10 mouse cellular contexts compared by ENCODE assay signal in the genomic region with DNA sequence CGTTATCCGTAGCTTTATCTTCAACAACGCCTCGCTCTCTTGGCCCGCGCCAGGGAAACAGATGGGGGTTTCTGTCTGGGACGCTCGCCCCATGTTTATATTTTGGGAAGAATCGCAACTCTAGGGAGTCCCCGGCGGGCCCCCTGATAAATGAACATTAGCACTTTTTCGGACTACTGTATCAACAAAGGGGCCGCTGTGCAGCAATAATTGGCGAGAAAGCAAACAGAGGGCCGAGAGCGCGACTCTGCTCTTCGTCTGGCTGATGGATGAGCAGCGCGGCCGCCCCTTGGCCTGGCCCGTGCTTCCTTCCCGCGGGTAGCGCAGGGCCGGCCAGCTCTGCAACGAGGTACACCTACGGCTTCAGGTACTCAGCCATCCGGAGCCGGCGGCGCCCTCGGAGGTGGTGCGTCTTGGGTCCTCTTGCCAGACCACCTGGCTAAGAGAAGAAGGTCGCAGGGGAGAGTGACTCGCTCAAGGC. TPM values are rescaled to one million over a fixed set of nuclear protein-coding genes. Genes with fewer than 3 reads are reported as not detected.
DNase-seq lines count a peak whose midpoint lies in the region; ATAC-seq and TF ChIP-seq lines count a peak whose summit lies in the region.
"Had no signal": no experiment of that assay in that cellular context is flagged by ENCODE, and none has a peak within 500 bp of the region (broad histone marks: within the 10 kb centered on the region; RNA-seq: fewer than 3 reads in every experiment).

No protein-coding gene starts in this region.

- no peaks in the 10 kb centered on the region for H3K9me3 ChIP-seq in forebrain, embryonic 13.5 days (replicated peaks)
- no peaks in the 10 kb centered on the region for H3K9me3 ChIP-seq in forebrain, embryonic 12.5 days
- no peaks in the 10 kb centered on the region for H3K9me3 ChIP-seq in midbrain, embryonic 11.5 days (ENCODE audit: control insufficient read depth, low read length)
- no peaks in the 10 kb centered on the region for H3K9me3 ChIP-seq in midbrain, postnatal 0 days (ENCODE audit: low read length)
- no peaks in the 10 kb centered on the region for H3K9me3 ChIP-seq in heart, embryonic 11.5 days (replicated peaks; ENCODE audit: control insufficient read depth, low read length)
- no peaks in the 10 kb centered on the region for H3K9me3 ChIP-seq in stomach, embryonic 14.5 days (ENCODE audit: control insufficient read depth, low read depth, low read length)

- H3K4me3 ChIP-seq in forebrain, embryonic 13.5 days: no peak overlapping the region
- H3K4me3 ChIP-seq in forebrain, embryonic 12.5 days (replicated peaks): no peak overlapping the region
- H3K4me3 ChIP-seq in midbrain, embryonic 11.5 days (ENCODE audit: low read depth, low read length): no peak overlapping the region
- no peak overlapping the region for H3K4me3 ChIP-seq in midbrain, postnatal 0 days (ENCODE audit: low read depth, low read length)
- H3K4me3 ChIP-seq in heart, embryonic 11.5 days (ENCODE audit: low read depth, low read length): peak overlapping the region; percentile 77
- peak overlapping the region; percentile 10; the same call in 1 of the 2 replicates for H3K4me3 ChIP-seq in stomach, embryonic 14.5 days (ENCODE audit: low read depth, low read length)

- TF ChIP-seq CTCF in midbrain, postnatal 0 days (IDR thresholded peaks at IDR 0.05): no peak

- peaks cover 94% of the 10 kb centered on the region for H3K27me3 ChIP-seq in forebrain, embryonic 13.5 days
- H3K27me3 ChIP-seq in forebrain, embryonic 12.5 days: peaks cover 91% of the 10 kb centered on the region
- H3K27me3 ChIP-seq in midbrain, embryonic 11.5 days (ENCODE audit: control insufficient read depth, insufficient read depth, low read length): peaks cover 92% of the 10 kb centered on the region
- H3K27me3 ChIP-seq in midbrain, postnatal 0 days (ENCODE audit: insufficient read depth, low read length): peaks cover 73% of the 10 kb centered on the region
- peaks cover 54% of the 10 kb centered on the region for H3K27me3 ChIP-seq in heart, embryonic 11.5 days (ENCODE audit: control insufficient read depth, insufficient read depth, low read length)
- H3K27me3 ChIP-seq in stomach, embryonic 14.5 days (ENCODE audit: control insufficient read depth, insufficient read depth, low read length): peaks cover 61% of the 10 kb centered on the region

- no peaks in the 10 kb centered on the region for H3K36me3 ChIP-seq in forebrain, embryonic 13.5 days (ENCODE audit: poor library complexity, severe bottlenecking)
- no peaks in the 10 kb centered on the region for H3K36me3 ChIP-seq in forebrain, embryonic 12.5 days (replicated peaks)
- no peaks in the 10 kb centered on the region for H3K36me3 ChIP-seq in midbrain, embryonic 11.5 days (ENCODE audit: control insufficient read depth, insufficient read depth, low read length)
- H3K36me3 ChIP-seq in midbrain, postnatal 0 days (ENCODE audit: insufficient read depth, low read length): no peaks in the 10 kb centered on the region
- H3K36me3 ChIP-seq in heart, embryonic 11.5 days (ENCODE audit: control insufficient read depth, insufficient read depth, low read length): no peaks in the 10 kb centered on the region
- H3K36me3 ChIP-seq in stomach, embryonic 14.5 days (ENCODE audit: control insufficient read depth, insufficient read depth, low read length): no peaks in the 10 kb centered on the region

- H3K9ac ChIP-seq in forebrain, embryonic 13.5 days: no peak overlapping the region
- no peak overlapping the region; the same call in 1 of the 2 replicates for H3K9ac ChIP-seq in forebrain, embryonic 12.5 days
- H3K9ac ChIP-seq in midbrain, embryonic 11.5 days (ENCODE audit: low read length): no peak overlapping the region
- no peak overlapping the region for H3K9ac ChIP-seq in midbrain, postnatal 0 days (replicated peaks; ENCODE audit: low read length, poor library complexity, severe bottlenecking)
- peak overlapping the region; percentile 77 for H3K9ac ChIP-seq in heart, embryonic 11.5 days (ENCODE audit: low read depth, low read length)
- no peak overlapping the region for H3K9ac ChIP-seq in stomach, embryonic 14.5 days (replicated peaks; ENCODE audit: low read depth, low read length)

- under 1% methylated on average over 36 of the region's 36 CpGs for WGBS in forebrain, embryonic 13.5 days
- WGBS in forebrain, embryonic 12.5 days: 1% methylated on average over 36 of the region's 36 CpGs
- under 1% methylated on average over 36 of the region's 36 CpGs for WGBS in midbrain, embryonic 11.5 days
- under 1% methylated on average over 36 of the region's 36 CpGs for WGBS in midbrain, postnatal 0 days
- under 1% methylated on average over 36 of the region's 36 CpGs for WGBS in heart, embryonic 11.5 days (ENCODE audit: insufficient replicate concordance)
- WGBS in stomach, embryonic 14.5 days: 1% methylated on average over 36 of the region's 36 CpGs

- peaks cover 2% of the 10 kb centered on the region; the same call in 1 of the 2 replicates for H3K4me1 ChIP-seq in forebrain, embryonic 13.5 days
- H3K4me1 ChIP-seq in forebrain, embryonic 12.5 days: peaks cover 8% of the 10 kb centered on the region
- no peaks in the 10 kb centered on the region for H3K4me1 ChIP-seq in midbrain, embryonic 11.5 days (ENCODE audit: control insufficient read depth, insufficient read depth, low read length)
- H3K4me1 ChIP-seq in midbrain, postnatal 0 days (ENCODE audit: insufficient read depth, low read length): no peaks in the 10 kb centered on the region; the same call in 1 of the 2 replicates
- peaks cover 3% of the 10 kb centered on the region; the same call in 1 of the 2 replicates for H3K4me1 ChIP-seq in heart, embryonic 11.5 days (ENCODE audit: control insufficient read depth, insufficient read depth, low read length)
- peaks cover 7% of the 10 kb centered on the region; the same call in 1 of the 2 replicates for H3K4me1 ChIP-seq in stomach, embryonic 14.5 days (ENCODE audit: control insufficient read depth, insufficient read depth, low read length)

- peak; percentile 95 for DNase-seq in midbrain, embryonic 11.5 days (ENCODE audit: low spot score, missing footprints)
- no peak for DNase-seq in midbrain, postnatal 0 days (ENCODE audit: low spot score)
- DNase-seq in layer of hippocampus, adult 18-20 months (ENCODE audit: low spot score in 2 of 2): no peak
- no peak for DNase-seq in ovary, adult 18-20 months (ENCODE audit: low spot score)
- DNase-seq: gastrocnemius, postnatal 14 days had no signal

- no peak overlapping the region for H3K27ac ChIP-seq in forebrain, embryonic 13.5 days
- H3K27ac ChIP-seq in forebrain, embryonic 12.5 days: no peak overlapping the region
- no peak overlapping the region for H3K27ac ChIP-seq in midbrain, embryonic 11.5 days (ENCODE audit: low read depth, low read length)
- no peak overlapping the region for H3K27ac ChIP-seq in midbrain, postnatal 0 days (ENCODE audit: low read depth, low read length)
- peak overlapping the region; percentile 95 for H3K27ac ChIP-seq in heart, embryonic 11.5 days (ENCODE audit: low read depth, low read length)
- peak overlapping the region; percentile 29; the same call in 1 of the 2 replicates for H3K27ac ChIP-seq in stomach, embryonic 14.5 days (ENCODE audit: low read length)

- H3K4me2 ChIP-seq in forebrain, embryonic 13.5 days: peak overlapping the region; percentile 12; the same call in 1 of the 2 replicates
- no peak overlapping the region; the same call in 1 of the 2 replicates for H3K4me2 ChIP-seq in forebrain, embryonic 12.5 days
- H3K4me2 ChIP-seq in midbrain, embryonic 11.5 days: no peak overlapping the region
- no peak overlapping the region for H3K4me2 ChIP-seq in midbrain, postnatal 0 days (ENCODE audit: low read depth, low read length, poor library complexity, severe bottlenecking)
- H3K4me2 ChIP-seq in heart, embryonic 11.5 days: peak overlapping the region; percentile 64
- H3K4me2 ChIP-seq in stomach, embryonic 14.5 days (replicated peaks; ENCODE audit: low read depth, low read length): peak overlapping the region; percentile 27; the same call in 1 of the 2 replicates

- no peak for ATAC-seq in forebrain, embryonic 13.5 days
- no peak for ATAC-seq in forebrain, embryonic 12.5 days (ENCODE audit: low FRiP score)
- ATAC-seq in midbrain, embryonic 11.5 days (ENCODE audit: low FRiP score): no peak
- no peak for ATAC-seq in midbrain, postnatal 0 days (ENCODE audit: low FRiP score)
- no peak for ATAC-seq in heart, embryonic 11.5 days (replicated peaks; ENCODE audit: insufficient number of reproducible peaks, low FRiP score, low TSS enrichment)
- ATAC-seq in stomach, embryonic 14.5 days (ENCODE audit: insufficient number of reproducible peaks, insufficient read depth, low FRiP score, low read depth): no peak

RNA-seq across cellular contexts. Expression of a gene that starts 0.4 kb away (rescaled TPM):
- 0.53 TPM in 1 of 2 replicates, not detected in the other for polyA plus RNA-seq in forebrain, embryonic 13.5 days (2015; fragmentation: Nextera tagmentation; extraction: Ambion mirVana)
- not detected in 2 replicates for polyA plus RNA-seq in forebrain, embryonic 12.5 days (2016; fragmentation: Nextera tagmentation; extraction: Ambion mirVana)
- not detected in 2 replicates for polyA plus RNA-seq in midbrain, embryonic 11.5 days (2014; fragmentation: Nextera tagmentation; extraction: Ambion mirVana)
- total RNA-seq in midbrain, postnatal 0 days (2014; rRNA removed): not detected in 2 replicates
- polyA plus RNA-seq in midbrain, postnatal 0 days (2015; fragmentation: Nextera tagmentation; extraction: Ambion mirVana): not detected in 2 replicates
- polyA plus RNA-seq in heart, embryonic 11.5 days (2014; fragmentation: Nextera tagmentation; extraction: Ambion mirVana): 157 and 159 TPM in 2 replicates
- 6.4 and 8.1 TPM in 2 replicates for polyA plus RNA-seq in stomach, embryonic 14.5 days (2014; fragmentation: Nextera tagmentation; extraction: Ambion mirVana)
- total RNA-seq in layer of hippocampus, adult 18-20 months (2021): not detected
- total RNA-seq: gastrocnemius, postnatal 14 days had no signal
- polyA plus RNA-seq: urinary bladder, adult 2 months had no signal

Comparison
In these comparisons a context has a peak if more than half of its experiments do, and no peak if none do; other contexts are left out.
1. H3K4me2 ChIP-seq: peak in forebrain, embryonic 13.5 days (single experiment), heart, embryonic 11.5 days (single experiment) and stomach, embryonic 14.5 days (single experiment); none in forebrain, embryonic 12.5 days (single experiment), midbrain, embryonic 11.5 days (single experiment) and midbrain, postnatal 0 days (single experiment).
2. H3K27ac ChIP-seq: peak in heart, embryonic 11.5 days (single experiment) and stomach, embryonic 14.5 days (single experiment); none in forebrain, embryonic 13.5 days (single experiment), forebrain, embryonic 12.5 days (single experiment), midbrain, embryonic 11.5 days (single experiment) and midbrain, postnatal 0 days (single experiment).
3. H3K4me3 ChIP-seq: peak in heart, embryonic 11.5 days (single experiment) and stomach, embryonic 14.5 days (single experiment); none in forebrain, embryonic 13.5 days (single experiment), forebrain, embryonic 12.5 days (single experiment), midbrain, embryonic 11.5 days (single experiment) and midbrain, postnatal 0 days (single experiment).
4. RNA of a gene that starts 0.4 kb away (polyA plus RNA-seq): 157 to 159 TPM in heart, embryonic 11.5 days; 6.4 to 8.1 TPM in stomach, embryonic 14.5 days, not detected in forebrain, embryonic 12.5 days, 0.53 TPM in forebrain, embryonic 13.5 days, not detected in midbrain, embryonic 11.5 days and not detected in midbrain, postnatal 0 days; every median in the first group is over 10 times any median in the second.